Mouse (Mus musculus) thymus, postnatal 14 days (tissue): ENCODE results near the gene 2410141K09Rik.
"Not testable (repeated sequence)": the region's sequence is repeated elsewhere in the genome, so short reads cannot be mapped to it uniquely, and the experiment has no call there.

Experiments used
- DNase-seq: peaks from one replicate; pipeline ENCODE4 v3.0.0; 2021

Gene 2410141K09Rik

DNA sequence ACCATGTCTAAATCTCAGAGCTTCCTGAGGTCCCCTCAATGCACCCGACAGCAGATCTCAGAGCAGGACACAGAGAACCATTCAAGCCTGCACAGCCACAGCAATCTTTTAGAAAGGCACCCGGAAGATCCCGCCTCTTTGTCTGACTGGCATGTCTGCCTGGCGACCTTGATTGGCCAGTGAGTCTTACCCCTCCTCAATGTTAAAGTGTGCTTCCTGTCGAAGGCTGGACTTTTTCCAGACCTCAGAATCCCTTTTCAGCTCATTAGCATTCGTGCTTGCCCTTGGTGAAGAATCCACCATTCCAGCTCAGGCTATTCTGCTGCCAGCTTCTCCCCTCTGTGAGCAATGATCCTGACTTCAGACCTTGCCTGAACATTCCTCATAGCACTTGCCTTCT is at the start of gene 2410141K09Rik:
TSS of gene 2410141K09Rik (minus strand) at position 101 of the 400 bp plus-strand sequence.
- not testable (repeated sequence) for DNase-seq

- DNase-seq, result not testable (repeated sequence)
Measured at GRCm38 (mm10) chr13:66426858-66427257, 14.1 kb downstream of the 2410141K09Rik start.

DNA sequence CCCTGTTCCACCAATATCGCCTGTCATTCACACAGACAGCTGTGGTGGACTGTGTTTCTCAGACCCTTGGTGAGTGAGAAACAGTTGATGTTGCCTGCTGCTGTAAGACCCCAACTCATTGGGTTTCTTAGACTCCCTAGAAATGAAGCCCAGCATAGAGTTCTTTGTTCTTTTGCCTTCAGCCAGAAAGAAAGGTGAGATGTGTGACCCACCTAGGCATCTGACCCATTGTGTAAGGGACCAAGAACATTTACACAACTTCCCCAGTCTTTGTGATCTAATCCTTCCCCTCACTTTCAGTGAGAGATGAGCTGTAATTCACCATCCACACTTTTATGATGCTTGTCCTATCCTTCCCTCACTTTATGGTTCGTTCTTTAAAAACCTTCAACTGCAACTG is 26.0 kb downstream of the 2410141K09Rik start:
- DNase-seq, result not testable (repeated sequence)
